Mouse (Mus musculus) liver, adult 2 months (tissue): ENCODE results near the gene Zfp729a. TPM values are rescaled to one million over a fixed set of nuclear protein-coding genes. Genes with fewer than 3 reads are reported as not detected.
A peak's percentile ranks its signal among the peaks of the same experiment; 100 is the strongest.

Experiments used
- DNase-seq: peaks from one replicate; pipeline ENCODE4 v3.0.0-alpha.2; 2011; ENCODE audit warnings: low read depth, low spot score; ENCODE audit errors: extremely low read depth
- H3K27ac ChIP-seq: fragments of 200-500 bp; replicated peaks from 2 replicates; pipeline ENCODE4 v1.5.1; 2012; ENCODE audit warnings: low read depth, mild to moderate bottlenecking, control low read depth, inconsistent platforms, low read length; ENCODE audit not compliant: insufficient read depth
- H3K27me3 ChIP-seq: fragments of 200-500 bp; 2 replicates; pipeline ENCODE4 v1.6.1; 2012; ENCODE audit warnings: mild to moderate bottlenecking, moderate library complexity, low read length, inconsistent platforms; ENCODE audit not compliant: control insufficient read depth, insufficient read depth
- H3K36me3 ChIP-seq: fragments of 200-500 bp; 2 replicates; pipeline ENCODE4 v1.6.1; 2012; ENCODE audit warnings: low read length, inconsistent platforms; ENCODE audit not compliant: control insufficient read depth, insufficient read depth
- H3K4me1 ChIP-seq: fragments of 200-500 bp; 2 replicates; pipeline ENCODE4 v1.6.1; 2011; ENCODE audit warnings: low read length; ENCODE audit not compliant: control insufficient read depth, insufficient read depth
- H3K4me3 ChIP-seq: fragments of 200-500 bp; 2 replicates; pipeline ENCODE4 v1.5.1; 2011; ENCODE audit warnings: low read depth, mild to moderate bottlenecking, control low read depth, low read length, moderate library complexity; ENCODE audit not compliant: insufficient read depth
- H3K79me2 ChIP-seq: fragments of 200-500 bp; 2 replicates; pipeline ENCODE4 v1.6.1; 2012; ENCODE audit warnings: inconsistent platforms, mild to moderate bottlenecking, low read length, moderate library complexity; ENCODE audit not compliant: control insufficient read depth, insufficient read depth
- H3K9ac ChIP-seq: fragments of 200-500 bp; 2 replicates; pipeline ENCODE4 v1.6.1; 2012; ENCODE audit warnings: low read depth, mild to moderate bottlenecking, control low read depth, inconsistent platforms, low read length
- CTCF ChIP-seq: fragments of 200-500 bp; IDR thresholded peaks from 2 replicates; pipeline ENCODE4 v1.5.1; 2011; ENCODE audit warnings: low read depth, low read length, control low read depth
- POLR2A ChIP-seq: fragments of 200-500 bp; IDR thresholded peaks from 2 replicates; pipeline ENCODE4 v1.6.1; 2011; ENCODE audit warnings: low read length, control low read depth; ENCODE audit not compliant: insufficient read depth; ENCODE audit errors: extremely low read depth
- WGBS: fragments of 180-500 bp; shearing (Covaris S2); methylation state at CpG from one replicate; pipeline ENCODE4 v1.1.7; 2018; 5-methylcytosine and 5-hydroxymethylcytosine counted together
- polyA plus RNA-seq: library from polyadenylated mRNA; depleted of rRNA; stranded (reverse); fragments of >200 nt; gene quantifications from 2 replicates; pipeline ENCODE4 v1.2.3, GENCODE M21; 2012; rRNA removed
- total RNA-seq: library from RNA; depleted of rRNA; stranded (reverse); fragments of >200 nt; gene quantifications from 2 replicates; pipeline ENCODE4 v1.2.3, GENCODE M21; 2014; rRNA removed

Gene Zfp729a
- total and polyA plus RNA-seq, 2 experiments = 0.70 to 4.9 TPM

DNA sequence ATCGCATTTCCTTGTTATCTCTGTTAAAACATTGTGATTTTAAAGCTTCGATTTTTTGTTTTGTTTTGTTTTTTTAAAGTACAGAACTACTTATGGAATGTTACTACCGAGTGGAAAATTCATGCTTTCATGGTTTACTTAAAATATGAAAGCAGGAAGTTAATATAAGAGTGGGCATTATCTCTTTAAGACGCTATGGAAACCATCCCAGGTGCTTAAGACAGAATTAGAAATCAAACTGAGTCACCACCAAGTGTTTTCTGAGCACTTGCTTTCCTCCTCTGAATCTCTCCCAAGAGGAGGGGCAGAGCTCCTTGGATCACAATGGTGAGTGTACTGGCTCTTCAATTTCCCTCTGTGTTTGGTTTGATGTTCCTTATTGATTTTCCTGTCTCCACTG lies 27.5 kb downstream of the Zfp729a start:
- H3K27me3 ChIP-seq = no peaks in the 10 kb centered on the region
- H3K4me1 ChIP-seq = peaks cover 3% of the 10 kb centered on the region
- H3K36me3 ChIP-seq = no peaks in the 10 kb centered on the region
- no peak overlapping the region for H3K27ac ChIP-seq
- peak; percentile 8 for DNase-seq
- TF ChIP-seq CTCF = no peak
- TF ChIP-seq POLR2A = no peak
- no peak overlapping the region for H3K9ac ChIP-seq
- no peak overlapping the region for H3K4me3 ChIP-seq
- H3K79me2 ChIP-seq = peaks cover 6% of the 10 kb centered on the region; the same call in 1 of the 2 replicates
- WGBS = 76% methylated on average over 4 of the region's 4 CpGs

DNA sequence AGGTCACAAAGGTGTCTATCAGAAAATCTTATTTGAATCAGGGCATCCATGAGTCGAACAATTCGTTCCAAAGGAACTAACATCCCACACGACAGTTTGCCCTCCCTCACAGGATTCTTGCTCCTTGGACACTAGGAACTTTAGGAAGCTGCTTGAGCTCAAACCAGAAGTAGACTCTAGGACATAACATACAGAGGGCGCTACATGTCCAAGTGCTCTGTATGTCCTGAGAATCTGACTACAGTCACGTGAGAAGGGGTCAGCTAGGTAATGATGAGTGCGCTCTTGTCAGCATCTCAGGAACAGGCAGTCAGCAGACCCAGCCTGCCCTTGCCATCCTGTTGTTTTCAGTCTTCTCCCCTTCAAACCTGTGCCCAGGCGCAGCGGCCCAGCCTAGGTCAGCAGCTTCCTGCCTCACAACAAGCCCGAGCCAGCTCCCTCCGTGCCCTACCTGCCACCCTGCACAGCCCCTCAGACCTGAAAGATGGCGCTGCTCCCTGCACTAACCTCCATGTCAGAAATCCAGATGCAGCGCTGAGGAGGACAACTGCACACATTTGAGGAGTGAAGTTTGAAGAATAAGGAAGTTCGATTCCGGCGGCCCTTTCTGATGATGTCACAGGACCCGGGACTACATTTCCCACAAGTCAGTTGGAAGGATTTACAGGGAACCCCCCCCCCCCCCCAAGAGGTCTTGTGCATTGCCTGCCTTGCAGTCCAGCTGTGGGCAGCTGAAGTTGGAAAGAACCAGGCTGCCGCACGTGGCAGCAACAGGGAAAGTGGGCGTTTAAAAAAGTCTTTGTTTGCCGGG lies 28.3 kb downstream of the Zfp729a start, which contains the start of gene Zfp729b:
TSS of gene Zfp729b (minus strand) at position 642 of the 811 bp plus-strand sequence.
- Histone ChIP-seq H3K4me3 (peak within 1 kb of the TSS; percentile 64), H3K9ac (peak within 1 kb of the TSS; percentile 78), H3K36me3 (no peaks in the 10 kb centered on the region), H3K27ac (peak within 1 kb of the TSS; percentile 21; the same call in 1 of the 2 replicates), H3K4me1 (peaks cover 3% of the 10 kb centered on the region), H3K27me3 (no peaks in the 10 kb centered on the region), H3K79me2 (peaks cover 6% of the 10 kb centered on the region; the same call in 1 of the 2 replicates)
- DNase-seq = peak; percentile 87
- TF ChIP-seq CTCF = no peak
- 0 out of 2 replicates have a peak, but pooled peaks have one; percentile 11 for TF ChIP-seq POLR2A
- 3% methylated on average over 20 of the region's 20 CpGs for WGBS

DNA sequence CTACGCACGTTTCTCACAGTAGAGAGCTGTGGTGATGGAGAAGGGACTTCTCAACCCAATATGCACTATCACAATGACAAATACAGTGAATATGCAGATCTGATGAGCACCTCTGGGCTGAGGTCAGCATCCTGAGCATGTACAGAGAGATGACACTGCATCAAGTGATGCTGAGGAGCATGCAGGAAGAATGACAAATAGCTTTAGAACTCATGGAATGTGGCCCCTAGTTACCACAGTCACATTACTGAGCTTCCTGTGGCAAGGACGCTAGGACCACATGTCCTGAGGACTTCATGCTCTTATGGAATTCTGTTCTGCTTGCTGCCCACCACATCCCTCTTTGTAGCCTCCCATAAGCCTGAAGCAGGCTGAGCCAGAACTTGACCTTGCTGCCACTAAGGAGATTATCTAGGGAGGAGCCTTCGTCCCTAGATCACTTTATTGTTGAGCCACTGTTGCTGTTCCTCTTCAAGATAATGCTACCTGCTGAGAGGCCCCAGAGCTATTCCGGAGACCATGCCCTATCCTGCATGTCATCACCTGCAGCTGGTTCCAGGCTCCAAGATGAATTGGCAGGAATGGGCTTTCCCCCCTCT lies 64.9 kb downstream of the Zfp729a start:
- no peak for DNase-seq
- Histone ChIP-seq H3K27me3 (no peaks in the 10 kb centered on the region), H3K27ac (no peak overlapping the region), H3K4me1 (no peaks in the 10 kb centered on the region), H3K9ac (no peak overlapping the region), H3K36me3 (no peaks in the 10 kb centered on the region), H3K4me3 (no peak overlapping the region), H3K79me2 (no peaks in the 10 kb centered on the region)
- 73% methylated on average over 5 of the region's 5 CpGs for whole genome bisulfite sequencing
- TF ChIP-seq POLR2A = no peak
- TF ChIP-seq CTCF = no peak

Other genes starting within 250 kb of the Zfp729a start
- 3.0 TPM in 2 replicates for gene Zfp429, start 238.0 kb downstream of the Zfp729a start, total RNA-seq
- gene Zfp429, start 238.0 kb downstream of the Zfp729a start, polyA plus RNA-seq = 0.69 and 1.00 TPM in 2 replicates
- 0.07 and 0.28 TPM in 2 replicates for gene Zfp459, start 216.4 kb downstream of the Zfp729a start, total RNA-seq
- 0.04 and 0.11 TPM in 2 replicates for gene Zfp459, start 216.4 kb downstream of the Zfp729a start, polyA plus RNA-seq
- 26.6 and 32.5 TPM in 2 replicates for gene Zfp874a, start 186.2 kb downstream of the Zfp729a start, total RNA-seq
- gene Zfp874a, start 186.2 kb downstream of the Zfp729a start, polyA plus RNA-seq = 2.3 and 4.5 TPM in 2 replicates
- 7.2 and 8.7 TPM in 2 replicates for gene Zfp874b, start 153.5 kb downstream of the Zfp729a start, total RNA-seq
- gene Zfp874b, start 153.5 kb downstream of the Zfp729a start, polyA plus RNA-seq = 1.7 and 2.7 TPM in 2 replicates
- 3.8 and 5.2 TPM in 2 replicates for gene Zfp58, start 137.2 kb downstream of the Zfp729a start, total RNA-seq
- gene Zfp58, start 137.2 kb downstream of the Zfp729a start, polyA plus RNA-seq = 0.56 and 0.68 TPM in 2 replicates
- 0.07 TPM in 1 of 2 replicates, not detected in the other for gene Gm26965, start 111.6 kb downstream of the Zfp729a start, total RNA-seq
- gene Gm26965, start 111.6 kb downstream of the Zfp729a start, polyA plus RNA-seq = not detected in 2 replicates
- gene Zfp87, start 111.6 kb downstream of the Zfp729a start, total RNA-seq = 14.9 and 16.6 TPM in 2 replicates
- 7.1 and 12.3 TPM in 2 replicates for gene Zfp87, start 111.6 kb downstream of the Zfp729a start, polyA plus RNA-seq
- 6.8 and 8.9 TPM in 2 replicates for gene Zfp748, start 84.0 kb downstream of the Zfp729a start, total RNA-seq
- 0.66 and 0.81 TPM in 2 replicates for gene Zfp748, start 84.0 kb downstream of the Zfp729a start, polyA plus RNA-seq
- gene Zfp729b, start 28.1 kb downstream of the Zfp729a start, total RNA-seq = 7.1 and 9.5 TPM in 2 replicates
- gene Zfp729b, start 28.1 kb downstream of the Zfp729a start, polyA plus RNA-seq = 0.27 and 0.32 TPM in 2 replicates
- gene Gm49345, start within 50 bp of the Zfp729a start, total RNA-seq = not detected in 2 replicates
- gene Gm49345, start within 50 bp of the Zfp729a start, polyA plus RNA-seq = not detected in 2 replicates
- 5.5 and 6.4 TPM in 2 replicates for gene Zfp738, start 49.3 kb upstream of the Zfp729a start, total RNA-seq
- 1.5 and 2.3 TPM in 2 replicates for gene Zfp738, start 49.3 kb upstream of the Zfp729a start, polyA plus RNA-seq
- 7.2 and 8.5 TPM in 2 replicates for gene Zfp65, start 91.4 kb upstream of the Zfp729a start, total RNA-seq
- gene Zfp65, start 91.4 kb upstream of the Zfp729a start, polyA plus RNA-seq = 0.46 and 0.65 TPM in 2 replicates
- gene Zfp85, start 117.4 kb upstream of the Zfp729a start, total RNA-seq = 4.9 and 5.4 TPM in 2 replicates
- 0.21 and 0.64 TPM in 2 replicates for gene Zfp85, start 117.4 kb upstream of the Zfp729a start, polyA plus RNA-seq
- gene Zfp493, start 141.9 kb upstream of the Zfp729a start, total RNA-seq = 1.2 and 2.0 TPM in 2 replicates
- 0.58 and 0.81 TPM in 2 replicates for gene Zfp493, start 141.9 kb upstream of the Zfp729a start, polyA plus RNA-seq
- 3.3 and 3.4 TPM in 2 replicates for gene Zfp273, start 175.9 kb upstream of the Zfp729a start, total RNA-seq
- 0.09 and 0.26 TPM in 2 replicates for gene Zfp273, start 175.9 kb upstream of the Zfp729a start, polyA plus RNA-seq
- gene Gm10037, start 193.3 kb upstream of the Zfp729a start, total RNA-seq = 0.37 and 1.9 TPM in 2 replicates
- gene Gm10037, start 193.3 kb upstream of the Zfp729a start, polyA plus RNA-seq = 0.21 and 0.92 TPM in 2 replicates
- not detected in 2 replicates for gene BC048507, start 225.5 kb upstream of the Zfp729a start, total RNA-seq
- gene BC048507, start 225.5 kb upstream of the Zfp729a start, polyA plus RNA-seq = not detected in 2 replicates